Mouse (Mus musculus) embryonic facial prominence, embryonic 11.5 days (tissue): ENCODE measurements at regions not wholly inside any gene's neighbourhood (a gene's known extent, or its start where the extent isn't known, plus 50 kb on each side); places are given as distances from the start of the nearest gene placed in this dataset.

Experiments used
- ATAC-seq: fragments of 200-750 bp; cut with Nextera tagmentation; replicated peaks from 2 replicates; pipeline ENCODE4 v1.8.0; 2017; ENCODE audit warnings: low read depth; ENCODE audit not compliant: insufficient number of reproducible peaks, low FRiP score, low TSS enrichment
- DNase-seq: peaks from one replicate; pipeline ENCODE4 v3.0.0-alpha.2; 2015; ENCODE audit warnings: low spot score
- H3K27ac ChIP-seq: fragments of 300-500 bp; sonication (generic); replicated peaks from 2 replicates; pipeline ENCODE4 v1.5.1; 2014; ENCODE audit warnings: mild to moderate bottlenecking, low read depth, low read length, control low read depth
- H3K27me3 ChIP-seq: fragments of 300-500 bp; sonication (generic); 2 replicates; pipeline ENCODE4 v1.6.1; 2014; ENCODE audit warnings: mild to moderate bottlenecking, low read length, moderate library complexity, mixed read lengths; ENCODE audit not compliant: control insufficient read depth, insufficient read depth
- H3K36me3 ChIP-seq: fragments of 300-500 bp; sonication (generic); replicated peaks from 2 replicates; pipeline ENCODE4 v1.6.1; 2014; ENCODE audit warnings: low read depth, mild to moderate bottlenecking, low read length, moderate library complexity, mixed read lengths; ENCODE audit not compliant: control insufficient read depth, insufficient read depth
- H3K4me1 ChIP-seq: fragments of 300-500 bp; sonication (generic); 2 replicates; pipeline ENCODE4 v1.6.1; 2014; ENCODE audit warnings: low read length, mixed read lengths; ENCODE audit not compliant: control insufficient read depth, insufficient read depth
- H3K4me2 ChIP-seq: fragments of 300-500 bp; sonication (generic); 2 replicates; pipeline ENCODE4 v1.6.1; 2014; ENCODE audit warnings: low read depth, mild to moderate bottlenecking, control low read depth, low read length, moderate library complexity
- H3K4me3 ChIP-seq: fragments of 300-500 bp; sonication (generic); 2 replicates; pipeline ENCODE4 v1.5.1; 2014; ENCODE audit warnings: low read depth, low read length, control low read depth
- H3K9ac ChIP-seq: fragments of 300-500 bp; sonication (generic); replicated peaks from 2 replicates; pipeline ENCODE4 v1.6.1; 2014; ENCODE audit warnings: mild to moderate bottlenecking, control low read depth, low read length
- H3K9me3 ChIP-seq: fragments of 300-500 bp; sonication (generic); replicated peaks from 2 replicates; pipeline ENCODE4 v1.6.1; 2016; ENCODE audit warnings: mild to moderate bottlenecking, low read length, inconsistent platforms, mixed read lengths; ENCODE audit not compliant: control insufficient read depth
- WGBS: fragments of 180-500 bp; shearing (Covaris S2); extraction: QIAGEN DNeasy Blood & Tissue Kit; methylation state at CpG from one replicate; pipeline ENCODE4 v1.1.7; 2014; 5-methylcytosine and 5-hydroxymethylcytosine counted together

GRCm38 (mm10) chr6:11796361-11796760 lies 110.9 kb downstream of the Ndufa4 start:
- Histone ChIP-seq H3K27ac (no peak overlapping the region), H3K9me3 (no peaks in the 10 kb centered on the region), H3K4me1 (no peaks in the 10 kb centered on the region), H3K4me3 (no peak overlapping the region), H3K9ac (no peak overlapping the region), H3K27me3 (no peaks in the 10 kb centered on the region), H3K4me2 (no peak overlapping the region), H3K36me3 (no peaks in the 10 kb centered on the region)
- ATAC-seq (no peak), DNase-seq (no peak)
- 71% methylated on average over 3 of the region's 3 CpGs for WGBS

DNA sequence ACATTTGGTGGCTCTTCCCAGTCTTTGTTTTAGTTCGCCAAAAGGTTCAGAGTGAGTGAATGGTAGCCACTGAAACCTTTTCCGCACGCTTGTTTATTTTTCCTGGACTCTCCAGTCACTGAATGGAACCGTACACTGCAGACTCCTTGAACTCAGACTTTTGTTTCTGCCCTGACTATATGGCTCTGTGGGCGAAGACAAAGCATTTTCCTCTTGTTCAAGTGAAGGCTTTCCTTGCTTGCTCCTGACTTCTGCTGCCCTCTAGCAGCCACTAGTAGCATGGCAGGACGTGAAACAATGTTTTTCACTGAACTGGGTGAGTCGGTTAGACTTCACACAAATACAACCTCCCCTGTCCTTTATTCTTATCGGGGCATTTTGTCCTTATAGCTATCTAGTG lies 113.9 kb downstream of the Ndufa4 start:
- Histone ChIP-seq H3K27me3 (no peaks in the 10 kb centered on the region), H3K9me3 (no peaks in the 10 kb centered on the region), H3K4me2 (no peak overlapping the region), H3K4me3 (no peak overlapping the region), H3K27ac (no peak overlapping the region), H3K9ac (no peak overlapping the region), H3K4me1 (no peaks in the 10 kb centered on the region), H3K36me3 (no peaks in the 10 kb centered on the region)
- peak; percentile 73; the same call in 1 of the 2 replicates for ATAC-seq
- DNase-seq, result peak; percentile 64
- WGBS, result 36% methylated on average over 8 of the region's 8 CpGs

DNA sequence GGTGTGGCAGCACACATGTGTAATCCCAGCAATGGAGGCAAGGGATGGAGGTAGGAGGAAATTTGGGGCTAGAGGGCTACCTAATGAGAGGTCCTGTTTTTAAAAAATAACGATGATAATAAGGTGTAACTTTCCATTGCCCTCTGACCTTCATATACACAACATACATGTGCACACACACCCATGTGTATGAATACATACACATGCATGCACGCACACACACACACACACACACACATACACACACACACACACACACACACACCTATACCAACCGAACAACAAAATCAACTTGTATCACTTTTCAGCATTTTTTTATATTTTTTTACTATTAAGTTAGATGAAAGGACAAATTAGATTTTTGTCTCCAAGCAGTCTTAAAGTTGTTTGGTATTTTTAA lies 115.1 kb downstream of the Ndufa4 start:
- H3K27me3 ChIP-seq, result no peaks in the 10 kb centered on the region
- H3K27ac ChIP-seq, result no peak overlapping the region
- H3K4me1 ChIP-seq, result no peaks in the 10 kb centered on the region
- 83% methylated on average over 3 of the region's 3 CpGs for WGBS
- no peaks in the 10 kb centered on the region for H3K36me3 ChIP-seq
- no peak overlapping the region for H3K9ac ChIP-seq
- DNase-seq, result no peak
- no peaks in the 10 kb centered on the region for H3K9me3 ChIP-seq
- no peak for ATAC-seq
- H3K4me2 ChIP-seq, result no peak overlapping the region
- no peak overlapping the region for H3K4me3 ChIP-seq

DNA sequence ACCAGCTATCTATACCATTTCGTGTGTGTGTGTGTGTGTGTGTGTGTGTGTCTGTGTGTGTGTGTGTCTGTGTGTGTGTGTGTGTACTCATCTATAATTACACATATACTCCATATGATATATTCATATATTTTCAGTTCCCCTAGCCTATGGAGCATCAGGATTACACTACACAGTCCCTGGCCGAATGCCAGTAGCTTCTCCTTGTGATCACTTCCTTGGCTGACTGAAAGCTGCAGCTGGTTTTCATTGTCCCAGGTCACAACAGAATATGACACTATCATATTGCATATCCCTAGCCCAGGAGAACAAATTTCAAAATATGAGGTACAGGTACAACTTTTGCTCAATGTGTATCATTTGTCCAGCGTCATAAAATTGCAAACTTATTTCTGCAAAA lies 116.2 kb downstream of the Ndufa4 start:
- Histone ChIP-seq H3K4me2 (no peak overlapping the region), H3K9me3 (no peaks in the 10 kb centered on the region), H3K27me3 (no peaks in the 10 kb centered on the region), H3K4me1 (no peaks in the 10 kb centered on the region), H3K36me3 (no peaks in the 10 kb centered on the region), H3K27ac (no peak overlapping the region), H3K4me3 (no peak overlapping the region), H3K9ac (no peak overlapping the region)
- DNase-seq, result peak; percentile 38
- WGBS, result 65% methylated on average over 3 of the region's 3 CpGs
- ATAC-seq, result no peak

DNA sequence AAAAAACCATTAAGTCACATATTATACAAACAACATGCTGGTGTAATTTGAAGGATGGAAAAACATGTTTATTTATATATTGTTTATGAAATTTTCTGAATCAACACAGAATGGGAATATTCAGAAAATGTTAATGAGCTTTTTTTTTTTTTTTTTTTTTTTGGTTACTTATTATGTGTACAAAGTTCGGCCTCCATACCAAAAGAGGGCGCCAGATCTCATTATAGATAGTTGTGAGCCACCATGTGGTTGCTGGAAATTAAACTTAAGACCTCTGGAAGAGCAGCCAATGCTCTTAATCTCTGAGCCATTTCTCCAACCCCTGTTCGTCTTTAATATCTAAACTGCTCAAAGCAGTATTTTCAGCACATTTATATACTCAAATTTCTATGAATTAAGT lies 133.3 kb downstream of the Ndufa4 start:
- 80% methylated on average over 3 of the region's 3 CpGs for WGBS
- DNase-seq (no peak), ATAC-seq (no peak)
- no peak overlapping the region for H3K9ac ChIP-seq
- H3K4me3 ChIP-seq, result no peak overlapping the region
- H3K36me3 ChIP-seq, result no peaks in the 10 kb centered on the region
- H3K4me1 ChIP-seq, result no peaks in the 10 kb centered on the region
- H3K9me3 ChIP-seq, result no peaks in the 10 kb centered on the region
- H3K4me2 ChIP-seq, result no peak overlapping the region
- no peaks in the 10 kb centered on the region for H3K27me3 ChIP-seq
- H3K27ac ChIP-seq, result no peak overlapping the region

DNA sequence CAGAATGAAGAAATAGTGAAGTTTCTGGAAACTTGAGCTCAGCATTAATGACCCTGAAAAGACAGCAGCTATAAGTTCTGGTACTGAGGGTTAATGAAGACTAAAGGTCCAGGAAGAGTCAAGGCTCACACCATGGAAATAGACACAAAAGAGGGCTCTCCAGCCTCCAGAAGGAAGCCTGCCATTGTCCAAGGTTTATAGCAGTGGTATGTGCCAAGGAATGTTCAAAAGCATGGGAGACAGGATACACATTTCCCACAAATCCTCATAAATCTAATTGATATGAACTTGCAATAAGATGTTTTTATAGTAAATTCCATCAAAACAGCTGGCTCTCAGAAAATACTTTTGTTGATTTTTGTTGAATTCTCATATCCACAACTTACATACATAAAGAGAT lies 144.4 kb downstream of the Ndufa4 start:
- no peaks in the 10 kb centered on the region for H3K4me1 ChIP-seq
- no peak overlapping the region for H3K4me3 ChIP-seq
- H3K36me3 ChIP-seq, result no peaks in the 10 kb centered on the region
- no peak overlapping the region for H3K4me2 ChIP-seq
- DNase-seq (no peak), ATAC-seq (no peak)
- no peak overlapping the region for H3K9ac ChIP-seq
- no peaks in the 10 kb centered on the region for H3K9me3 ChIP-seq
- no peaks in the 10 kb centered on the region for H3K27me3 ChIP-seq
- no peak overlapping the region for H3K27ac ChIP-seq

DNA sequence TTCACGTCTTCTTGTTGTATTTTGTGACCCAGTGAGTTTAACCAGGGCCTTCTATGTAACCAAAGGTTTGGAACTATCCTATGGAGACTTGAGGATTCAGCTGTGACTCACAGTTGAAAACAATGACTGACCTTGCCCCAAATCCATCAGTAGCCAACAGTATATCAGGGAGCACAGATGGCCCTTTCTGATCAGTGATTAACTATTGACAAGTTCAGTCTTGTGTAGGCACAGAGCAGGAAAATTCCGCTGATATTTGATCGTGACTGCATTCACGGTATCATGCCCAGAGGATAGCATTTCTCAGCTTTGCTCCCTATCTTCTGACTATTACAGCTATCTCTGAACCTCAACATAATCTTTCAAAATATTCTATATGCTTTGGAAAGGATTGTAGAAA lies 169.6 kb downstream of the Ndufa4 start:
- 92% methylated on average over 4 of the region's 4 CpGs for WGBS
- no peaks in the 10 kb centered on the region for H3K9me3 ChIP-seq
- no peak for DNase-seq
- no peak overlapping the region for H3K9ac ChIP-seq
- H3K4me1 ChIP-seq, result no peaks in the 10 kb centered on the region
- no peaks in the 10 kb centered on the region for H3K36me3 ChIP-seq
- H3K27ac ChIP-seq, result no peak overlapping the region
- H3K27me3 ChIP-seq, result no peaks in the 10 kb centered on the region
- no peak for ATAC-seq
- no peak overlapping the region for H3K4me3 ChIP-seq
- H3K4me2 ChIP-seq, result no peak overlapping the region

GRCm38 (mm10) chr6:11731126-11731525 lies 176.2 kb downstream of the Ndufa4 start:
- Histone ChIP-seq H3K27ac (no peak overlapping the region), H3K9me3 (no peaks in the 10 kb centered on the region), H3K4me1 (no peaks in the 10 kb centered on the region), H3K9ac (no peak overlapping the region), H3K36me3 (no peaks in the 10 kb centered on the region), H3K4me3 (no peak overlapping the region), H3K27me3 (no peaks in the 10 kb centered on the region), H3K4me2 (no peak overlapping the region)
- no peak for ATAC-seq
- no peak for DNase-seq

DNA sequence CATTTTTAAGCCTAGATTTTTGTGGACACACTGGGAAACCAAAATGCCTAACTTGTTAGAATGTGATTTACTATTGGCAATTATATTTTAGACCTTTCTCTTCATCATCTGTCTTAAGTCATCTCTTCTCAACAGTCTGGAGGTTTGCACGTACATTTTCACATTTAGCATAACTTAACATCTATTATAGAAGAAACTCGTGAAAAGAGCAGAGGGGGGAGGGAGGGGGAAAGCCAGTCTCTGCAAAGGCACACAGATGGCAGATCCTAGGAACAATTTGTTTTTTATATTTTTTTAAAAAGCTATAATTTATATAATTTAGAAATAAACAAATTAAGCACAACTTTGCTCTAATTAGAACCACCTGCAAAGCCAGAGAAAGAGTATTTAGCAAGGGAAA lies 176.6 kb downstream of the Ndufa4 start:
- WGBS, result 58% methylated on average over 2 of the region's 2 CpGs
- Histone ChIP-seq H3K4me2 (no peak overlapping the region), H3K27ac (no peak overlapping the region), H3K36me3 (no peaks in the 10 kb centered on the region), H3K9ac (no peak overlapping the region), H3K4me1 (no peaks in the 10 kb centered on the region), H3K27me3 (no peaks in the 10 kb centered on the region), H3K9me3 (no peaks in the 10 kb centered on the region), H3K4me3 (no peak overlapping the region)
- ATAC-seq (no peak), DNase-seq (no peak)
